Comparison of ENCODE assay signal across 16 mouse cellular contexts in genomic region chr12:4169622-4170021, GRCm38 (mm10).
"Had no signal": no experiment of that assay in that cellular context is flagged by ENCODE, and none has a peak within 500 bp of the region (broad histone marks: within the 10 kb centered on the region; RNA-seq: fewer than 3 reads in every experiment).

No protein-coding gene starts in this region.

- H3K9me3 ChIP-seq: limb, embryonic 10.5 days; liver, embryonic 15.5 days; midbrain, embryonic 10.5 days; neural tube, embryonic 15.5 days had no signal

- H3K27ac ChIP-seq: kidney, postnatal 0 days; limb, embryonic 10.5 days; liver, embryonic 15.5 days; midbrain, embryonic 10.5 days; neural tube, embryonic 15.5 days had no signal

- H3K4me3 ChIP-seq: limb, embryonic 10.5 days; liver, embryonic 15.5 days; midbrain, embryonic 10.5 days; myocyte; neural tube, embryonic 15.5 days had no signal

- H3K4me1 ChIP-seq: limb, embryonic 10.5 days; liver, embryonic 15.5 days; midbrain, embryonic 10.5 days had no signal

- DNase-seq: kidney, adult 8-10 months; kidney, postnatal 36 days; lung, adult 2 months; lung, postnatal 4 days; midbrain, embryonic 14.5 days; right cerebral cortex, adult 18-20 months; right cerebral cortex, postnatal 4 days; spleen, adult 18-20 months; thymus, adult 18-20 months; thymus, postnatal 14 days had no signal

- H3K36me3 ChIP-seq: limb, embryonic 10.5 days; liver, embryonic 15.5 days; midbrain, embryonic 10.5 days; neural tube, embryonic 15.5 days had no signal

- H3K9ac ChIP-seq: liver, embryonic 15.5 days; neural tube, embryonic 15.5 days had no signal
